Mouse (Mus musculus): Measurements from ENCODE around the gene Fpr-rs4.
"Not testable (repeated sequence)": the region's sequence is repeated elsewhere in the genome, so short reads cannot be mapped to it uniquely, and the experiment has no call there.

The Fpr-rs4 gene

GRCm38 (mm10) chr17:18021433-18021832 is at the start of gene Fpr-rs4:
Gene Fpr-rs4, plus strand, starts transcription at chr17:18021733.
- no peak for DNase-seq (ENCODE audit: low read depth in 2 of 2, low spot score in 2 of 2)

- no peak for DNase-seq (ENCODE audit: low read depth in 2 of 2, low spot score in 2 of 2)
Measured at GRCm38 (mm10) chr17:17973443-17973842, 48.1 kb upstream of the Fpr-rs4 start.

- DNase-seq (ENCODE audit: low read depth in 2 of 2, low spot score in 2 of 2) = not testable (repeated sequence)
Measured at GRCm38 (mm10) chr17:17981232-17981631, 40.3 kb upstream of the Fpr-rs4 start.

- DNase-seq (ENCODE audit: low read depth in 2 of 2, low spot score in 2 of 2) = no peak
Measured at GRCm38 (mm10) chr17:18004752-18005151, 16.8 kb upstream of the Fpr-rs4 start.

- DNase-seq (ENCODE audit: low read depth in 2 of 2, low spot score in 2 of 2) = no peak
Measured at GRCm38 (mm10) chr17:18049124-18049523, 27.6 kb downstream of the Fpr-rs4 start, which contains the start of gene Vmn2r124. Gene Vmn2r124, plus strand, starts transcription at chr17:18049424.
